Mouse (Mus musculus): Measurements from ENCODE around the gene Atp8a1. TPM values are rescaled to one million over a fixed set of nuclear protein-coding genes. Genes with fewer than 3 reads are reported as not detected.

Atp8a1 gene
- 16.9 and 20.1 TPM in 2 replicates for polyA plus RNA-seq (2012; rRNA removed)

GRCm38 (mm10) chr5:67847253-67848165, at the start of gene Atp8a1:
Gene Atp8a1 (minus strand): TSS chr5:67847434.

GRCm38 (mm10) chr5:67607804-67608673, 239.2 kb downstream of the Atp8a1 start, which contains the start of gene Shisa3:
Gene Shisa3 (plus strand): TSS chr5:67607882.

Other genes starting within 250 kb of the Atp8a1 start
- 11.8 and 16.1 TPM in 2 replicates for gene Shisa3, start 239.6 kb downstream of the Atp8a1 start, polyA plus RNA-seq (2012; rRNA removed)
- gene Gm5108, start 94.2 kb upstream of the Atp8a1 start, polyA plus RNA-seq (2012; rRNA removed) = not detected in 2 replicates
- gene Gm21905, start 99.0 kb upstream of the Atp8a1 start, polyA plus RNA-seq (2012; rRNA removed) = not detected in 2 replicates
- 0.12 TPM in 2 replicates for gene Grxcr1, start 184.4 kb upstream of the Atp8a1 start, polyA plus RNA-seq (2012; rRNA removed)